Mouse (Mus musculus): ENCODE results near the gene Snurf.

DNA sequence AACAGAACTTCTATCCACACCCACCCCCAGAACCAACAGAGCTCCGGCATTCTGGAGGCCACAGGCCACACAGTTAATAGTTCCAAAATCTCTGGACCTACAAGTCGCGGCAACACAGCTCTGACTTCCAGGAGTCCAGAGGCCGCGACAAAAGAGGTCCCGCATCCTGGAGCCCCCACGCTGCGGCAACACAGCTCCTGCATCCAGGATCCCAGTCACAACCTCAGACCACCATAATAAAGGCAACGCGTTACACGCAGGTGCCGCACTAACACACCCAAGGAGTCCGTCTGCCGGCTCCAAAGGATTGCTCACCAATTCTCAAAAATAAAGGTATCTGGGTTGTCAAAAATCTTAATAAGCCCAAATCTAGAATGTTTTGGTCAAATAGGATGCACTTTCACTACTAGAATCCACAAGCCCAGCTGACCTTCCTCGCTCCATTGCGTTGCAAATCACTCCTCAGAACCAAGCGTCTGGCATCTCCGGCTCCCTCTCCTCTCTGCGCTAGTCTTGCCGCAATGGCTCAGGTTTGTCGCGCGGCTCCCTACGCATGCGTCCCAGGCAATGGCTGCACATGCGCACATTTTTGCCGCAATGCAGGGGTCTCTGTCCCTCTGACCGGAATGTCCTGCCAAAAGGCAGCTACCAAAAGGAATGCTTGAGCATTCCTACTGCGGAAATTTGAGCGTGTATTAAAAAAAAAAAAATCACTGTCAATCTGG, at the start of gene Snurf, which contains the start of gene Gm38393:
- no peak for TF ChIP-seq CTCF (IDR thresholded peaks at IDR 0.05; ENCODE audit: insufficient read depth, low read length)
- TF ChIP-seq POLR2A (IDR thresholded peaks at IDR 0.05; ENCODE audit: borderline replicate concordance, extremely low read depth, low read depth, low read length): peak; percentile 25; the same call in 1 of the 2 replicates
